Mouse (Mus musculus): ENCODE measurements around the gene Akap1. TPM values are rescaled to one million over a fixed set of nuclear protein-coding genes. Genes with fewer than 3 reads are reported as not detected.

Akap1 gene
- polyA plus RNA-seq (2012; rRNA removed): 22.1 and 28.5 TPM in 2 replicates

DNA sequence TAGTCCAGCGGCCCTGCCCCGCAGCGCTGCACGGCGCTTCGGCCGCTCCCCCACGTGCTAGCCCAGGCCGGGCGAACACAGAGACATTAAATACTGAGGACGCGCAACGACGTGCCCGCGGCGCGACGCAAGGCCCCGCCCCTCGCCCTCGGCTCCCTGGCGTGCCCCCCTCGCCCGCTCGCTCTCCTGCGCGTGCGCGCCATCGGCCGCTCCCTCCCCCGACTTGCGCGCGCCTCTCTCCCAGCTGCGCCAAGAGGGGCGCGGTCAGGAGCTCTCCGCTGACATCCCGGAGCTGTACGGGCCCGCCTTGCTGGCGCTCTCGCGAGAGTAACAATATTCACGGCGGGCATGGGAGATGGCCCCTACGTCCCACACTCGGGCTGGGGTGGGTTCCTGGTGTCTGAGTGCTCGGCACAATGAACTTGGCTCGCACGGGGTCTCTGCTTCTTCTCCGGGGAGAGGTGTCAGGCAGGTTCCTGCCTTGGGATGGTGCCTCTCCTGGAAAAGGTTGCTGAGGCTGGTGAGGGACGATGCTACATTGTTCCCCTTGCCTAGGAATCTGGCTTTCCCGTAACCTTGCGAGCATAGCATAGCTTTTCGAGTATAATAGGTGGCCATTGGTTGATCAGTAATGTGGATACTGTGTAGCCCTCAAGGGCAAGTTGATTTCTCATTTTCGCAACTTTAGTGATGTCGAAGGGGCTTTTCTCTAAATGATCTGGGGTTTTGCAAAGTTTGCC is at the start of gene Akap1:
Gene Akap1, minus strand, starts transcription at position 129 of the 740 bp plus-strand sequence.

Other genes with a start within 250 kb of the Akap1 start
- 69.0 and 71.0 TPM in 2 replicates for gene Msi2, start 146.1 kb downstream of the Akap1 start, polyA plus RNA-seq (2012; rRNA removed)
- gene Scpep1, start 90.9 kb upstream of the Akap1 start, polyA plus RNA-seq (2012; rRNA removed): 21.2 and 28.3 TPM in 2 replicates
- not detected in 2 replicates for gene Elobl, start 102.3 kb upstream of the Akap1 start, polyA plus RNA-seq (2012; rRNA removed)
- gene Coil, start 105.7 kb upstream of the Akap1 start, polyA plus RNA-seq (2012; rRNA removed): 27.9 and 39.1 TPM in 2 replicates
- 3.2 and 3.5 TPM in 2 replicates for gene Trim25, start 134.8 kb upstream of the Akap1 start, polyA plus RNA-seq (2012; rRNA removed)
- 5.3 and 8.6 TPM in 2 replicates for gene Dgke, start 202.3 kb upstream of the Akap1 start, polyA plus RNA-seq (2012; rRNA removed)
- gene Gm525, start 209.3 kb upstream of the Akap1 start, polyA plus RNA-seq (2012; rRNA removed): not detected in 2 replicates

All from central nervous system, embryonic 11.5 days (tissue).